ENCODE assay signal across 27 mouse cellular contexts in the genomic region with DNA sequence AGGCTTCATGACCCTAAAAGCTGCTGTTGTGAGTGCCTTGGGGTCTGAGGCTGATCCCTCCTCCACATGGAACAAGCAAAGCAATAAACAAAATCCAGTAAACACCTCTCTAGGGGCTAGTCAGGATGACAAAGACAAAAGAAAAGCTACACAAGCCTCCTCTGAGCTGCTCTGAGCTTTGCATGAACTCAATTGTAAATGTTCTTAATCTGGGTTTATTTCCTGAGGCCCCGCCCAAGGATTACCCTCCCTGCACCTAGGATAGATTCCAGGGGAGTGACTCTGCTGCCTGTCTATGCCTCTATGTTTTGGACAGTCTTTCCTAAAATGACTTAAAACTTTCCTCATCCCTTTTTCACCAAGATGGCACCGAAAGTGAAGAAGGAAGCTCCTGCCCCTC. TPM values are rescaled to one million over a fixed set of nuclear protein-coding genes. Genes with fewer than 3 reads are reported as not detected.
DNase-seq lines count a peak whose midpoint lies in the region; ATAC-seq lines count a peak whose summit lies in the region.
"Had no signal": no experiment of that assay in that cellular context is flagged by ENCODE, and none has a peak within 500 bp of the region (broad histone marks: within the 10 kb centered on the region; RNA-seq: fewer than 3 reads in every experiment).

No protein-coding gene starts in this region.

- WGBS in neural tube, embryonic 15.5 days: 91% methylated on average over 2 of the region's 2 CpGs

- H3K9me3 ChIP-seq in neural tube, embryonic 15.5 days (replicated peaks): no peaks in the 10 kb centered on the region; the same call in 1 of the 2 replicates

- no peak overlapping the region for H3K27ac ChIP-seq in neural tube, embryonic 15.5 days (replicated peaks)
- H3K27ac ChIP-seq: embryonic facial prominence, embryonic 12.5 days; embryonic facial prominence, embryonic 15.5 days; heart, adult 2 months; heart, embryonic 10.5 days; heart, embryonic 13.5 days; hindbrain, embryonic 12.5 days; hindbrain, embryonic 15.5 days had no signal

- ATAC-seq in neural tube, embryonic 15.5 days (ENCODE audit: low FRiP score): no peak
- ATAC-seq: forebrain, embryonic 14.5 days had no signal

- no peaks in the 10 kb centered on the region for H3K27me3 ChIP-seq in neural tube, embryonic 15.5 days (replicated peaks)
- H3K27me3 ChIP-seq: embryonic facial prominence, embryonic 12.5 days; embryonic facial prominence, embryonic 15.5 days; heart, embryonic 13.5 days; hindbrain, embryonic 12.5 days; hindbrain, embryonic 15.5 days had no signal

- H3K4me3 ChIP-seq in neural tube, embryonic 15.5 days (replicated peaks): no peak overlapping the region
- H3K4me3 ChIP-seq: embryonic facial prominence, embryonic 12.5 days; embryonic facial prominence, embryonic 15.5 days; heart, adult 2 months; heart, embryonic 10.5 days; heart, embryonic 13.5 days; hindbrain, embryonic 12.5 days; hindbrain, embryonic 15.5 days had no signal

- intact Hi-C loops in heart, postnatal 10 days (cut with DNase I): no loop called here

- DNase-seq in heart, adult 11 months: peak; percentile 23
- DNase-seq in heart, postnatal 10 days: no peak
- DNase-seq in neural tube, embryonic 10.5 days (ENCODE audit: extremely low spot score, low spot score): peak; percentile 1
- DNase-seq in ES-CJ7 (ENCODE audit: low read depth, low spot score) (peak; percentile 54), ZHBTc4 (ENCODE audit: low read depth, low spot score) (peak; percentile 59)
- no peak for DNase-seq in lung, postnatal 36 days
- DNase-seq: adrenal gland, postnatal 10 days; adrenal gland, postnatal 36 days; cerebellum, adult 18-20 months; cerebellum, adult 9-10 months; cerebellum, postnatal 14 days; gastrocnemius, postnatal 25 days; heart, adult 2 months had no signal

- H3K4me2 ChIP-seq in neural tube, embryonic 15.5 days: no peak overlapping the region
- H3K4me2 ChIP-seq: embryonic facial prominence, embryonic 12.5 days; embryonic facial prominence, embryonic 15.5 days; heart, embryonic 13.5 days; hindbrain, embryonic 12.5 days; hindbrain, embryonic 15.5 days had no signal

- no peaks in the 10 kb centered on the region for H3K36me3 ChIP-seq in neural tube, embryonic 15.5 days
- H3K36me3 ChIP-seq: embryonic facial prominence, embryonic 12.5 days; embryonic facial prominence, embryonic 15.5 days; heart, embryonic 10.5 days; heart, embryonic 13.5 days; hindbrain, embryonic 12.5 days; hindbrain, embryonic 15.5 days had no signal

- H3K9ac ChIP-seq in neural tube, embryonic 15.5 days (replicated peaks): no peak overlapping the region
- H3K9ac ChIP-seq: embryonic facial prominence, embryonic 12.5 days; embryonic facial prominence, embryonic 15.5 days; heart, embryonic 13.5 days; hindbrain, embryonic 12.5 days; hindbrain, embryonic 15.5 days had no signal

- no peaks in the 10 kb centered on the region for H3K4me1 ChIP-seq in neural tube, embryonic 15.5 days
- H3K4me1 ChIP-seq: embryonic facial prominence, embryonic 12.5 days; embryonic facial prominence, embryonic 15.5 days; heart, embryonic 10.5 days; heart, embryonic 13.5 days; hindbrain, embryonic 12.5 days; hindbrain, embryonic 15.5 days had no signal

RNA-seq across cellular contexts. Expression of a gene that starts 15.7 kb away (rescaled TPM):
- 1 to 10 TPM in 1 of 2 experiments, under 1 TPM in 1; 0.98 to 1.1 TPM for total RNA-seq in heart, postnatal 10 days (2021)
- polyA plus RNA-seq in neural tube, embryonic 15.5 days (2015; fragmentation: Nextera tagmentation; extraction: Ambion mirVana): 4.5 and 4.8 TPM in 2 replicates

RNA-seq across cellular contexts. Expression of a gene that starts 20.0 kb away (rescaled TPM):
- total RNA-seq in heart, postnatal 10 days (2021): not detected
- 0.05 TPM in 1 of 2 replicates, not detected in the other for polyA plus RNA-seq in neural tube, embryonic 15.5 days (2015; fragmentation: Nextera tagmentation; extraction: Ambion mirVana)
- total RNA-seq: heart, postnatal 25 days; hematopoietic stem cell, adult 5-6 weeks had no signal
- polyA plus RNA-seq: embryonic facial prominence, embryonic 12.5 days; forebrain, embryonic 11.5 days; forebrain, embryonic 14.5 days; heart, adult 2 months; heart, embryonic 10.5 days; heart, embryonic 13.5 days; heart, embryonic 16.5 days; hindbrain, embryonic 12.5 days; hindbrain, embryonic 15.5 days had no signal

RNA-seq across cellular contexts. Expression of a gene that starts 22.7 kb away (rescaled TPM):
- total RNA-seq in heart, postnatal 10 days (2021): 10 to 100 TPM; 12.2 to 13.4 TPM
- 50.5 and 52.4 TPM in 2 replicates for polyA plus RNA-seq in neural tube, embryonic 15.5 days (2015; fragmentation: Nextera tagmentation; extraction: Ambion mirVana)

RNA-seq across cellular contexts. Expression of a gene that starts 26.5 kb away (rescaled TPM):
- 1 to 10 TPM; 1.4 to 2.1 TPM for total RNA-seq in heart, postnatal 10 days (2021)
- 17.5 and 21.6 TPM in 2 replicates for polyA plus RNA-seq in neural tube, embryonic 15.5 days (2015; fragmentation: Nextera tagmentation; extraction: Ambion mirVana)

RNA-seq across cellular contexts. Expression of a gene that starts 57.1 kb away (rescaled TPM):
- not detected for total RNA-seq in heart, postnatal 10 days (2021)
- polyA plus RNA-seq in neural tube, embryonic 15.5 days (2015; fragmentation: Nextera tagmentation; extraction: Ambion mirVana): 0.32 TPM in 1 of 2 replicates, not detected in the other
- total RNA-seq: gastrocnemius, adult 8-10 months; gastrocnemius, postnatal 25 days; heart, adult 2 months; heart, postnatal 25 days; hematopoietic stem cell, adult 5-6 weeks; MEL had no signal
- polyA plus RNA-seq: embryonic facial prominence, embryonic 12.5 days; embryonic facial prominence, embryonic 15.5 days; forebrain, embryonic 11.5 days; forebrain, embryonic 14.5 days; heart, adult 2 months; heart, embryonic 10.5 days; heart, embryonic 13.5 days; hindbrain, embryonic 12.5 days; hindbrain, embryonic 15.5 days had no signal

Comparison
In these comparisons a context has a peak if more than half of its experiments do, and no peak if none do; other contexts are left out.
1. DNase-seq: peak in heart, adult 11 months (single experiment), neural tube, embryonic 10.5 days (single experiment), ES-CJ7 (single experiment) and ZHBTc4 (single experiment); none in heart, postnatal 10 days (0 of 2) and lung, postnatal 36 days (single experiment).